Mouse (Mus musculus) cerebellum, postnatal 36 days (tissue): ENCODE results near the gene Fblim1.
"Not testable (repeated sequence)": the region's sequence is repeated elsewhere in the genome, so short reads cannot be mapped to it uniquely, and the experiment has no call there.

ENCODE experiments used
- DNase-seq, 2 experiments: peaks; one replicate each; pipeline ENCODE4 v3.0.0; 2021 to 2022; ENCODE audit warnings: mixed read lengths in 2 of 2

Fblim1 gene

DNA sequence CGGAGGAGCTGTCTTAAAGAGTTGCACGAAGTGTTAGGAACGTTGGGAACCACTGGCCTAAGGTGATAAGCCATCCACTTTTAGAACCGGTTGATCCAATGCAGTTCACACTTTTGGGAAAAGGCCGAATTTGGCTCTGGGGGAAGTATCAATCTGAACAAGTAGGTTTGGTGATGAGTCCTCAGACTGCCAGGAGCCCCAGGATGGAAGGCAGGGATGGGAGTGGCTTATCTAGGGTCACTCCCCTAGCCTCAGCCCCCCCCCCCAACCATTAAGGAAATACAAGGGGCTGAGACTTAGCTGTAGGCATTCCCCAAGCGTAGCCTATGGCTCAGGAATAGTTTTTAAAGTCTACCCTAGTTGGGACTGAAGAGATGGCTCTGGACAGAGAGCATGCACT, 39.7 kb downstream of the Fblim1 start:
- DNase-seq, result no peak

DNA sequence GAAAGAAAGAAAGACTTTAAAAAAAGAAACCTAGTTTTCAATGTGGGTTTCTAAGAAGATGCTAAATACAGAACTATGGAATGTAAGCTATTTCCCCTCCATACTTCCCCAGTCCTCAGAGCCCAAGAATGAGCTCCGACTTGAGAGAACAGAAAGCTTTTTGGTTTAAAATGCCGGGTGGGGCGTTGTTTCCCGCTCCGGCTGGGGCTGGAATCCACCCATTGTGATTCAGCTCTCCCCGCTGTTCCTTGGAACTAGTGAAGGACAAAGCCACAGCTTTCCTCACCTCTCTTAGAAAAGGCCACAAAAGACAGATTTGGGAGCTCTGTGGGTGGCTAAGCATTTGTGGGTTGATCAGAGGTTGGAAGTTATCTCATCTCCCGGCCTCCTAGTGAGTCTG, 40.6 kb downstream of the Fblim1 start:
- no peak for DNase-seq

DNA sequence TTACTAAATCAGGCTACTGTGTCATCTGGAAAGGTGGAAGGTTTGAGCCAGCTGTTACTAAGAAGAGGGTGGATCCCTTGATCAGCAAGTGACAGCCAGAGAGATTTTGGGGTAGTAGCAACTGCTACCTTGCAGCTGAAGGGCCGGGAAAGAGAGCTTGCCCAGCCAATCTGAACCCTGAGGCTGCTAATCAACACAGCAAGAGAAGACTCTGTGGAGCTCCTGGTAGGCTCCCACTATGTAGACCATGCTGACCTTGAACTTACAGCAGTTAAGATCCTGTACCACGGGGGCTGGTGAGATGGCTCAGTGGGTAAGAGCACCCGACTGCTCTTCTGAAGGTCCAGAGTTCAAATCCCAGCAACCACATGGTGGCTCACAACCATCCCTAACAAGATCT, 41.2 kb downstream of the Fblim1 start:
- no peak for DNase-seq

DNA sequence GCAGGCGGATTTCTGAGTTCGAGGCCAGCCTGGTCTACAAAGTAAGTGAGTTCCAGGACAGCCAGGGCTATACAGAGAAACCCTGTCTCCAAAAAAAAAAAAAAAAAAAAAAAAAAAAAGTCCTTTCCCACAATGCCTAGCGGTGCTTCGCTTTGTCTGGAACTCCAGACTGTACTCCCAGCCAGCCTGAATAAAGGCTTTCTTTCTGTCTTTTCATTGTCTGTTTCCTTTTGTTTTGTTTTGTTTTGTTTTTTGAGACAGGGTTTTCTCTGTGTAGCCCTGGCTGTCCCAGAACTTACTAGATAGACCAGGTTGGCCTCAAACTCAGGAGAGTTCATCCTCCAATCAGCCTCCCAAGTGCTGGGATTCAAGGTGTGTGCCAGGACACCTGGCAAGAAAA, 41.7 kb downstream of the Fblim1 start:
- DNase-seq, result no peak

DNA sequence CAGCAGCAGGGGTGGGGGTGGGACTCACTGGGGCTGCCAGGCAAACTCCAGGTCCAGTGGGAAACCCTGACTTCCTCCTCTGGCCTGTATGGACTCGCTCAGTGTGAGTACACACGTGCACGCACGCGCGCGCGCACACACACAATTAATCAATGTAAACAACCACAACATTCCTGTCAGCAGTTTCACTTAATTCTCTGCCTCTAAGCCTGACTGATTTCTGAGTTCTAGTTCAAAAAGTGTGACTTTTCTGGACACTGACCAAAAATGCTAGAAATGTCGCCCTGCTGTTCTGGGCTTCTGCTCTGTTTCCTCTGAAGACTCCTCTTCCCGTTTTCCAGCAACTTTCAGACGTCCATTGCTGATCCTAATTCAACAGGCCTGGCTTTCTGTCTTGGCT, 43.6 kb downstream of the Fblim1 start:
- no peak for DNase-seq

DNA sequence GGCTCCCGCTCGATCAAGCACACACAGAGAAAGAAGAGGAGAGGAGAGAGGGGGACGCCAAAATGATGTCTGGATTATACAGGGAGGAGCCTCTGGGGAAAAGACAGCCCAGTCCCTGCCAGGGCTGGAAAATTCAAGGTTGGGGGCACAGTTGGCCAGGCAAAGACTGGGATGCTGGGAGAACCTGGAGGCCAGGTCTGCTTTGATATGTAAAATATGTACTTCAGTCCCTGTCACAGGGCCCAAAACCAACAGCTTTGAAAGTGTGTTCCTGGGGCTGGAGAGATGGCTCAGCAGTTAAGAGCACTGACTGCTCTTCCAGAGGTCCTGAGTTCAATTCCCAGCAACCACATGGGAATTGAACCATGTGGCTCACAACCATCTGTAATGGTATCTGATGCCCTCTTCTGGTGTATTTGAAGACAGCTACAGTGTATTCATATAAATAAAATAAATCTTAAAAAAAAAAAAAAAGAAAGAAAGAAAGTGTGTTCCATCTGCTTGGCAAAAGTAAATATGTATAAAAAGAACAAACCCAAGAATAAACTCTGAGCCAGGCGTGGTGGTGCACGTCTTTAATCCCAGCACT, 44.5 kb downstream of the Fblim1 start:
- not testable (repeated sequence) for DNase-seq

DNA sequence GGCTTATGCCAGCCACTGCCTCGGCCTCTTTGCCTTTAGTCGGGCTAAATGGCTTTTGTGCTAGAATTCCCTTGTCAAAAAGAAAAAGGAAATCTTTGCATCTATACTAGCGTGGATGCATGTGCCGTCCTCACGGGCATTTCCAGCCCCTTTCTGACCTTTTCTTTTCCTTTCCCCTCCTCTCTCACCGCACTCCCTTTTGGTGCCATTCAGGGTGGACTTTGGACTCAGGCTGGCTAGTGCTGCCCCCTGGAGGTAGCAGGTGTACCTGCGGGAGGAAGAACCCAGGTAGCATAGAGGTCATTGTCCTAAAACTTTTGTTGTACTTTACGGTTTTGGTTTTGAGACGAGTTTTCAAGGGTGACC, 46.0 kb downstream of the Fblim1 start:
- peak; percentile 85 to 89 for DNase-seq

DNA sequence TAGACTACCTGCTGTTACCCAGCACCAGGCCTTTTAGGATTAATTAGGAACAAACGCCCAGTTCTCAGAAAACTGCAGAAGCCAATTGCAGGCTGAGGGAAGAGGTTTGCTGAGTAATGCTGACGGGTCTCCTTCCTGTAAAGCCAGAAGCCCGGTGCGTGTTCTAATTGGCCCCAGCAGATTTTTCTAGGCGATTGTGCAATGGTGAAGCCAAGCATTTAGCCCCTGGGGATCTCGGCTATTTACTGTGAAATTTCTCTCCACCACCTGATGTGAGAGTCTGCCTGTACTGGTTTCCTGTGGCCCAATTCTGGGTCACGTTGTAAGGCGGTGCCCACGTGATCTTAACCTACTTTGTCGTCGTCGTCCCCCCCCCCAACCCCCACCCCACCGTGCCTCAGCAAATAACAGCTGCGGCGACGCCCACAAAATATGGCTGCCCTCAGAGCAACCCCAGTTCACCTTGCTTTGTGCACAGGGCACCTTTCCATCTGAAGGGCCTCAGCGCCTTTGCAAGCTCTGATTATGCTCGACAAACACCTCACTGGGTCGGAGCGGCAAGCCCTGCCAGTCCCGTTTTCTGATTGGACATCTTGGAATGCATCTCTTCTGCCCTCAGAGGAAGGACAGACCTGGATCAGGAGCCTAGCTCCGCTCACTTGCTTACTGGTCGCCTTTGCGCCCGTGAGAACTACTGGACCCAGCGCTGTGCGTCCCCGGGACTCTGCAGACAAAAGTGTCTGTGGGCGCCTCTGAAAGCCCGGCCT, 46.6 kb downstream of the Fblim1 start:
- peak; percentile 74 to 76 for DNase-seq

DNA sequence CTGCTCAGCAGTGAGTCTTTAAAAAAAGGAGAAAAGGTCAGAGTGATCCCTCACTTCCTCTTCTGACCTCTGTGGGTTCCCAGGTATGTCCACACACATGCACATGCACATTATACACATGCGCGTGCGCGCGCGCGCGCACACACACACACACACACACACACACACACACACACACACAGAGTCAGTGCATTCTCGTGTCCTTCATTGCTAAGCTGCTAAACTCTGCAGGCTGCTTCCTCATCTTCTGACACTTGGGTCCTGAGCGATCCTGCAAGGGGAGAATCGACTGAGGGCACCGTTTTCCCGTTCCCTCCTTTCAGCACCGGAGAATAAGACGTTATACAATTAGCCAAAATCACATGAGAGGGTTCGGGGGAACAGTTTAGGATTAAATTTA, 47.2 kb downstream of the Fblim1 start:
- DNase-seq, result peak in 1 of 2 experiments; percentile 17

DNA sequence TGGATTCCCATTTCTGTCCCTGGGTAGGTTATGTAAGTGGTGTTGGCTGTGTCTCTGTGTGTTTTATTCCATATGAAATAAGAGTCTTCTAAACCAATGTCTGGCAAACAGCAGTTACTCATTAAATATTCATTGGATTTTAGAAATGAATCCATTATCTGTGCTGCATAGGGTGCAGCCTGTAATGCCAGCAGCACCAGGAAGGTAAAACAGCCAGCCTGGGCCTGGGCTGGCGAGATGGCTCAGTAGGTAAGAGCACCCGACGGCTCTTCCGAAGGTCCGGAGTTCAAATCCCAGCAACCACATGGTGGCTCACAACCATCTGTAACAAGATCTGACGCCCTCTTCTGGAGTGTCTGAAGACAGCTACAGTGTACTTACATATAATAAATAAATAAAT, 49.7 kb downstream of the Fblim1 start:
- not testable (repeated sequence) for DNase-seq

DNA sequence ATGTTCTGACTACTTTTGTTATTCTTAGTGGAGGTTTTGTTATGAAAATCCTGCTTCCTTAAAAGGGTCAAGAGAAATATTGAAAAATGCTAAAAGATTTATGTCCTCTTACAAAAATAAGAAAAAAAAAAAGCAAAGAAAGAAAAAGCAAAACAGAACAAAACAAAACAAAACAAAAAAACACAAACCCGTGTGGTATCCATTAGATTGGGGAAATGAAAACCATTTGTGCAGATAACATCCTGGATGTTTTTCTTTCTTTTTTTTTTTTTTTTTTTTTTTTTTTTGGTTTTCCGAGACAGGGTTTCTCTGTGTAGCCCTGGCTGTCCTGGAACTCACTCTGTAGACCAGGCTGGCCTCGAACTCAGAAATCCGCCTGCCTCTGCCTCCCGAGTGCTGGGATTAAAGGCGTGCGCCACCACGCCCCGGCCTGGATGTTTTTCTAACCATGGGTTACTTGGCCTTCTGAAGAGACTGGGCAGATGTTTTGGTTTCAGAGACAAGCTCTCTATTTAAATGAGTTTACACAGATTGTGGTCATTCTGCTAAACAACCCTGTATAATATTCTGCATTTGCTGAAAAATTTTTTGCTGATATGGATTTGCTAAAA, 51.5 kb downstream of the Fblim1 start:
- DNase-seq, result not testable (repeated sequence)

DNA sequence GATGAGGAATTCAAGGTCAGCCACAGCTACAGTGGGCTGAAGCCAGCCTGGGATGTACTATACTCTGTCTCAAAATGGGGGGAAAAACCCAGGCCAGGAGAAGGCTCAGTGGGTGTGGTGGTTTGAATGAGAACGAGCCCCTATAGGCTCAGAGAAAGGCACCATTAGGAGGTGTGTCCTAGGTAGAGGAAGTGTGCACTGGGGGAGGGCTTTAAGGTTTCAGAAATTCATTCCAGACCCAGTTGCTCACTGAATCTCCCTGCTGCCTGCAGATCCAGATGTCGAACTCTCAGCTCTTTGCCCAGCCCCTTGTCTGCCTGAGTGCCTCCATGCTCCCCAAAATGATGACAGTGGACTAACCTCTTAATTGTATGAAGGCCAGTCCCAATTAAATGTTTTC, 53.4 kb downstream of the Fblim1 start:
- no peak for DNase-seq

DNA sequence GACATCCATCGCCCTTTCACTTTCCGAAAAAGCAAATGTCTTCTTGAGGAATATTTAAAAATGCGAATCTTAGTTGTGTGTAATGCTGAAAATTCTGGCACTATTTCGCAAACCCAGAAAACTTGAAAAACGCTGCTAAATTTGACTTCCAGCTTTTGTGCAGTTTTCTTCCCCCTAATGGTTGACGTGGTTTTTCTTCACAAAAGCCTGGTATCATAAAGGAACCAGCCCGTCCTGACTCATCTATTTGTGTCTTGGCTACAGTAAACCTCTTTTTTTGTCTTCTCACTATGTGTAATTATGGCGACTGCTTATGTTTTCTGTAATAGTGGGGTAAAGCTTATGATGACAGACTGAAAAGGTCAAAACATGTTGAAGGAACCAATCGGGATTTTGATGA, 58.6 kb downstream of the Fblim1 start:
- DNase-seq, result no peak

DNA sequence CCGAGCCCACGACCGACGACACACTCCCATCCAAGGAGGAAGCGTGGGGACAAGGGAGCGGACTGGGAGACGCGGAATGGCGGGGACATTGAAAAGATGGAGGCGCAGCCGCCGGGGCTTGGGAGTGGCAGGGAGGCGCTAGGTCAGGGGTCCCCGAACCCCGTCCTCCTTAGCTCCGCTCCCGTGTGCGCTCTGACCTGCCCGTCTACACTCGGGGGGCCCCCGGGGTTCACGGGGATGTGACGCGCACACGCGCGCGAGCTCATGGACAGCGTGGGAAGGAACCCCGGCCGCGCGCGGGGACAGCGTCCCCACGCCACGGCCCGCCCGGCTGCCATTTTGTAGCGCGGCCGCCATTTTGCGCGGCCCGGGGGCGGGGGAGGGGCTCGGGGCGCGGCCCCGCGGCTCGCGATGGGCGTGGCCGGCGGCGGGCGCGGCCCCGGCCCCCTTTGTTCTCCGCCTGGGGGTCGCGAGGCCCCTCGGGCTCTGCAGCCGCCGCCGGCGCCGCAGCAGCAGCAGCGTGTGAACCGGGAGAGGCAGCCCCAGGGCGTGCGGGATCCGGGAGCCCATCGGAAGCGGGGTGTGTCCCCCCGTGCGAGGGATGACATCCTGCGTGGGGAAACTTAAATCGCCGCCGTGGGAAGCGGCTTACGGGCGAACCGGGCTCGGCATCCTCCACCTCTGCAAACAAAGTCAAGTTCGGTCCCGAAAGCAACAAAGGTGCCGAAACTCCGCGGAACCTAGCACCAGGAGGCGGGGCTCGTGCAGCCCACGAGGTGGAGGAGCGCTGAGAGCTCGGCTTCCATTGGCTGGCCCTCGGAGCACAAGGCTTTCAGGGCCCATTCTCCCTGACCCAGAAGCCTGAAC, 59.3 kb downstream of the Fblim1 start:
- peak; percentile 83 to 87 for DNase-seq

DNA sequence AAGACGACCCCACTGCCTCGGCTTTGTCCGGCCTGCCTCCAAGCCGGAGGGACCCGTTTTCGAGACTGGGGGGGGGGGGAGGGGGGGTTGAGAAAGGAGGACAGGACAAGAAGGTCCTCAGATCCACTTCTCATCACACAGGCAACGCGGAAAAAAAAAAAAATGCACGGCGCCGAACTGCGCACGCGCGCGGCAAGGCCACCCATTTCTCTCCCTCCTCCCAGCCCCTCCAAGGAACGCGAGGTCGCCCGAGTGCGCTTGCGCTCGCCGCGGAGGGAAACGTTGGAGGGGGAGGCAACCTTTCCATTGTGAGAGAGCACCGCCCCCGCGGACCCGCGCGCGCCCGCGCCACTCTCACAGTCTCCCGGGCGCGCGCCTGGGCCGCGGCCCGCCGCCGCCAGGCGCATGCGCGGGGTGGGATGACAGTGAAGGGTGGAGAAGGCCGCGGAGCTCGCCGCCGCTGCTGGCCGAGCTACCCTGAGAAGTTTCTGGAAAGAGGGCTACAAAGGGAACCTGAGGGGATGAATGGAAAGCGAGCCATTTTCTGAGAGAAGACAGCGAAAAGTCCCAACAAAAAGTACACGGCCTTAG, 60.1 kb downstream of the Fblim1 start:
- peak; percentile 98 to 100 for DNase-seq

DNA sequence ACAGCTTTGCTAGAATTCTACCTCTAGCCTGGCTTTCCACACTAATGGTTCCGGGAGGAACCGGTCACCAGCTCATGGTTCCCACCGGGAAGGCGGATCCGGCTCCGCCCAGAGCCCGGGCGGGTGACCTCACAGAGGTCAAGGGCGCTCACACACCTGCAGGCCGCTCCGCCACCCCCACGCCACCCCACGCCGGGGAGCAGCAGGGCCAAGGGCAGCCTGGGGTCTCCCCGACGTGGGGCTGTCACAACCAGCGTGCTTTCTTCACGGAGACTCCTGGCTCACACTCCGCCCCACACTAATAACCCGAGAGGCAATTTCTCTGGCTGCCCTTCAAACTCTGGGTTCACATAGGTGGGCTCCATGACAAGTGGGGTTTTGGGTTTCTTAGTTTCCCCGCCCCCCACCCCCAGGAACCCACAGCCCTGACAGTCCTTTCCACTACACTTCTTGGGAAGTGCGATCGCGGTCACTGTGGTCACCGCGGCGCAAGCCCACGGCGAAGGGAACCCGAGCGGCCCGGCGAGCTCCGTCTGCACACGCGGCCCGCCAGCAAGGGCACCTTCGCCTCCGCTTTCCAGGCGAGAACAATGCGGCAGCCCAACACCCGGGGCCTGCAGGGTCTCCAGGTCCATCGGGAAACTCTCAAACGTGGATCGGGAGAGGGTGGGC, 60.7 kb downstream of the Fblim1 start:
- peak; percentile 75 to 81 for DNase-seq

DNA sequence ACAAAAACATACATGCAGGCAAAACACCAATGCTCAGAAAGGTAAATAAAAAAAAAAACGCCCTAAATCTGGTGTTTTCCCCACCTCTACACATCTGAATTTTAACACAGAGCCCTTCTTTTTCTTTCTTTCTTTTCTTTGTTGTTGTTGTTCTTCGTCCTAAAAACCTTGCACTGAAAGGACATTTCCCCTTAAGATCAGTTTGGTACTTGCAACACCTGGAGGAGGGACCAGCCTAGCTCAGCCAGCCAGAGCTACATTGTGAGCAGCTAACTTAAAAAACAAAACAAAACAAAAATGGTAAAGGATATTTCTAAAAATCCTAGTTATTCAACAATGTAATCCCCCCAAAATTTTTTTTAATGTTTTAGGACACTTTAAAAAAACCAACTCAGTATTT, 61.4 kb downstream of the Fblim1 start:
- no peak for DNase-seq

DNA sequence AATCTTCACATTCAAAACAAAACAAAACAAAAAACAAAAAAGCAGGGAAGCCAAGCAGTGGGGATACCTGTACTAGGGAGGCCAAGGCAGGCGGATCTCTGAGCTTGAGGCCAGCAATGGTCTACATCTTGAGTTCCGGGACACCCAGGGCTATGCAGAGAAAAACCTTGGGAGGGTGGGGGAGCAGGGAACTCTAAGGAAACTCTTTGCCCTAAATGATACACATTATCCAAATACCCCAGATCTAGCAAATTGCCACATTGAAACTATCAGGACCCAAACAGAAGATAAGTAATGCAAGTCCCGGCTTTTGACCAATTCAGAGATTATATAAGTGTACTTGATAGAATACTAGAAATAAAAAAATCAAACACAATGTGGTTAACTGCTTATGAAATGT, 62.3 kb downstream of the Fblim1 start:
- DNase-seq, result no peak

DNA sequence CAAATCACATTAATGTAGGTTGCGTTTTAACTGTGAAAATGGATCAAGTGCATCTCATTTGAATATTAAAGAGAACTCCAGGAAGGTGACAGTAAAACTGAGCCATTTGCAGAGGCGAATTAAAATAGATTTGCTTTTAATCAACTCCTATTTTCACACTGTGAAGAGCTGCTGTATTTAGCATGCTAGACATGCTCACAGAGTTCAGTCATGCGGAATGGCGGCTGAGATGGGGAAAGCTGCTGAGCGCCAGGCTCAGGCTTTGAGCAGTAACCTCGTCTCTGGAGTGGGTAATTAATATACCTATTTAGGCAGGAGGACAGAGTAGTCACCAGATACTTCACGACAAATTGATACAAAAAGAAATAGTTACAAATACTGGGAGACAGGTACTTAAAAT, 64.0 kb downstream of the Fblim1 start:
- DNase-seq, result no peak

DNA sequence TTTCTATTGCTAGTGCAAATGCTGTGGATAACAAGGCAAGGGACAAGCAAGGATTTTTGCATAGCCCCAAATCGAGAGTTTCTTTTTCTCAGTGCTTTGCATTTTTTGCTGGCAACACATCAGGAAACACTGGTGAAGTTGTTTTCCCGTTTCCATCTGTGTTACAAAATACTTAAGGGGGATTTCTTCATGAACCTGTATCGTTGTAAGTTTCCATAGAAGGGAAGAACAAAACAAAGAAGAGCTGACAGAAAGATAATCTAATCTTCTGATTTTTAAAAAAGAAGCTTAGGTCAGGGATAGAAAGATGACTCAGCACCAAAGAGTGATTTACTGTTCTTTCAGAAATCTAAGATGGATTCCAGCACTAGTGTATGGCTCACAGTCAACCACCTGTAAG, 65.1 kb downstream of the Fblim1 start:
- DNase-seq, result no peak

DNA sequence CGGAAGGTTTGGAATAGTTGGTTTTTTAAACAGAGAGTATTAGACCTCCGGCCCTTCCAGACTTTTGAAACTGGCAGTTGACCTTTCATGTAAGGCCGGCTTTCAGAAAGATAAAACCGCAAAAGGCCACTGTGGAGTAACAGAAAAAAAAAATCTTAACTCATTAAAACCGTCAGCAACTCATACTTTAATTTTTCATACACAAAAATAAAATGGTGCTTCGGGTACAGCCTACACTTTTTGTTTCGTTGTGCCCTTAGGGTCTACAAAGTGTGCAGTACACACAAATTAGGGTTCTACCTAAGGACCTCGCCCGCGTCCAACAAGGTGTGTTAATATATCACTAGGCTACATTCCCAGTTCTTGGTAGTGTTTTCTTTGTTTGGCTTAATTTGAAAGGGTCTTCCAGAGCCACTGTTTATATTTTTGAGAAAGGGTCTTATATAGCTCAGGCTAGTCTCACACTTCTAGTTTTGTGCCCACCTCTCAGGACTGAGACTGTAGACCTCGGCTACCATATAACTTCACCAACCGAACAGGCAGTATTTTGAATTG, 66.6 kb downstream of the Fblim1 start:
- DNase-seq, result no peak
